Mouse (Mus musculus): ENCODE measurements around the gene Smim27. TPM values are rescaled to one million over a fixed set of nuclear protein-coding genes. Genes with fewer than 3 reads are reported as not detected.

The Smim27 gene
- polyA plus RNA-seq, 1 experiment from 2014 or later = 13.0 TPM

DNA sequence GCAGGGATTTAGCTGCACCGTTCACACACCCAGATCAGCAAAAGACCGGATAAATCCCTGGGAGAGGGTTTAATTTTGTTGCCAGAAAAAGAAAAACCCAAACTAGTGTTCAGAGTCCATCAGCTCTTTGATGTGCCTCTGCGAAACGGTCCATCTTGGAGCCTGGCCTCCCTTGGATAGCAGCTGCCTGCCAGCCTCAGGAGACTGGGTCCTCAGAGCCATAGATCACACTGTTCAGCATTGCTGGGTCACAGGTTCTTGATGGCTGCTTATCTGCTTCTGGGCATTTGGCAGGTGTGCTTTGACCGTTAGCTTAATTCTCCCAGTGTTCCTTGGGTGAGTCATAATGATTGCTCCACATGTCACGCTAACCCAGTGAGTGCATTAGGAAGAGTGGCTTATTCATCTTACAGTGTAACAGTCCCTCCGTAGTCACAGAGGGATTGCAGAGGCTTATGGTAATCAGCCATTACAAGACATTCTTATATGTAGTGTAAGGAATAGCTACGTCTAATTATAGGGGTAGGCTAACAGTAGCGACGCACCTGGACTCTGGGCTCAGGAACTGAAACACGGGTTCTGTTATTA, 41.5 kb downstream of the Smim27 start:
- peak; percentile 41; the same call in 1 of the 2 replicates for ATAC-seq (ENCODE audit: low read depth)
- Histone ChIP-seq H3K9me3 (ENCODE audit: control insufficient read depth, low read length) (no peaks in the 10 kb centered on the region), H3K4me2 (ENCODE audit: low read depth, low read length) (no peak overlapping the region), H3K9ac (replicated peaks; ENCODE audit: low read depth, low read length) (no peak overlapping the region), H3K36me3 (ENCODE audit: control insufficient read depth, insufficient read depth, low read length) (no peaks in the 10 kb centered on the region), H3K4me1 (ENCODE audit: control insufficient read depth, insufficient read depth, low read length) (no peaks in the 10 kb centered on the region), H3K27ac (ENCODE audit: low read depth, low read length) (no peak overlapping the region), H3K4me3 (ENCODE audit: low read depth, low read length) (no peak overlapping the region), H3K27me3 (ENCODE audit: control insufficient read depth, insufficient read depth, low read length) (no peaks in the 10 kb centered on the region)
- WGBS = 67% methylated on average over 11 of the region's 11 CpGs

DNA sequence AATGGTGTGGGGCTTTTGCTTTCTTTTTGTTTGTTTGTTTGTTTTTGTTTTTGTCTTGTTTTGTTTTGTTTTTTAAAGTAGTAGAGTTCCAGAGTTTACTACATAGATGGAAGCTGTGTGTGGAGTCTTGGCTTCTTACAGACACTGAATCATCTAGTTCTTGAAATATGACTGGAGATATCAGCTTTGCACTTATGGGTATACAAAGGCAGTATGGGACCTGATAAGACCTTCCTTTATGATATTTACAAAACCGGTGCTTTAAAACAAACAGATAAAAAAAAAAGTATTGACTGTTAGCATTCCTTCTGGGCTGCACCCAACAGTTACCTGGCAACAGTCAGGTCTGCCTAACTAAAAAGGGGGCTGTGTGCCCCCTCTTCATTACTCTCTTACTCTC, 42.8 kb downstream of the Smim27 start:
- Histone ChIP-seq H3K9ac (replicated peaks; ENCODE audit: low read depth, low read length) (no peak overlapping the region), H3K4me3 (ENCODE audit: low read depth, low read length) (no peak overlapping the region), H3K27me3 (ENCODE audit: control insufficient read depth, insufficient read depth, low read length) (no peaks in the 10 kb centered on the region), H3K27ac (ENCODE audit: low read depth, low read length) (no peak overlapping the region), H3K4me1 (ENCODE audit: control insufficient read depth, insufficient read depth, low read length) (no peaks in the 10 kb centered on the region), H3K4me2 (ENCODE audit: low read depth, low read length) (no peak overlapping the region), H3K36me3 (ENCODE audit: control insufficient read depth, insufficient read depth, low read length) (no peaks in the 10 kb centered on the region), H3K9me3 (ENCODE audit: control insufficient read depth, low read length) (no peaks in the 10 kb centered on the region)
- 90% methylated on average over 1 of the region's 1 CpGs for WGBS
- ATAC-seq (ENCODE audit: low read depth) = no peak

DNA sequence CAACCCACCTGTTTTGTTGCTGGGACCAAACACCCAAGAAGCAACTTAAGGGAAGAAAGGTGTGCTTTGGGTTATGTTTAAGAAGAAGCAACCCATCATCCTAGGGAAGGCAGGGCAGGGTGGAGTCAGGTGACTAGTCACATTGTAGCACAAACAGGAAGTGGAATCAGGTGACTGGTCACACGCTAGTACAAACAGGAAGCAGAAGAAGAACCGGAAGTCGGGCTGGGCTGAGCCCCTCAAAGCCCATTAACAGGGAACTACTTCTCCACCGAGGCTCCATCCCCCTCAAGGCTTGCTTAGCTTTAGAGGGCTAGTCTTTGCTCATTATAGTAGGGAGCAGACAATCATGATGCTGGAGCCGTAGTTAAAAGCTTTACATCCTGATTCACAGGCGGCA, 43.6 kb downstream of the Smim27 start:
- Histone ChIP-seq H3K27ac (ENCODE audit: low read depth, low read length) (no peak overlapping the region), H3K4me3 (ENCODE audit: low read depth, low read length) (no peak overlapping the region), H3K4me2 (ENCODE audit: low read depth, low read length) (no peak overlapping the region), H3K27me3 (ENCODE audit: control insufficient read depth, insufficient read depth, low read length) (no peaks in the 10 kb centered on the region), H3K9ac (replicated peaks; ENCODE audit: low read depth, low read length) (no peak overlapping the region), H3K4me1 (ENCODE audit: control insufficient read depth, insufficient read depth, low read length) (no peaks in the 10 kb centered on the region), H3K36me3 (ENCODE audit: control insufficient read depth, insufficient read depth, low read length) (no peaks in the 10 kb centered on the region), H3K9me3 (ENCODE audit: control insufficient read depth, low read length) (no peaks in the 10 kb centered on the region)
- no peak for ATAC-seq (ENCODE audit: low read depth)
- 83% methylated on average over 6 of the region's 6 CpGs for WGBS

DNA sequence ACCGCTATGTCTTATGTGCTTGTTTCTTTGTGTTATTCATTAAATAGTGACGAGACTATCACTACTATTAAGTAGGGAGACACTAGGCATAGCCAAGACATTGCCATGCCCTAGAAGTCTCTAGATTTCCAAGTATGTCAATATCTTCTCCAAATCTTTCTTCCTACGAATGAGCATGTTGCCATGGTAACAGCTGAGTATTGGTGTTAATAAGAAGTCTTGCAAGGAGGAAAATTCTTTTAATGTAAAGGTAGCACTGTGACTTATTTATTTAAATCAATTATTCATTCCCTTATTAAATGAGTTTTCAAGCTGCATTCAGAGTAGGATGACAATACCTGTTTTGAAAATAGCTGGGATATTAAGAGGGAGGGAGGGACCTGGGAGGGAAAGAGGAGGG, 48.0 kb downstream of the Smim27 start:
- H3K27ac ChIP-seq (ENCODE audit: low read depth, low read length) = no peak overlapping the region
- no peaks in the 10 kb centered on the region for H3K36me3 ChIP-seq (ENCODE audit: control insufficient read depth, insufficient read depth, low read length)
- no peaks in the 10 kb centered on the region for H3K4me1 ChIP-seq (ENCODE audit: control insufficient read depth, insufficient read depth, low read length)
- no peak for ATAC-seq (ENCODE audit: low read depth)
- H3K27me3 ChIP-seq (ENCODE audit: control insufficient read depth, insufficient read depth, low read length) = no peaks in the 10 kb centered on the region
- no peak overlapping the region for H3K4me3 ChIP-seq (ENCODE audit: low read depth, low read length)
- no peak overlapping the region for H3K9ac ChIP-seq (replicated peaks; ENCODE audit: low read depth, low read length)
- no peak overlapping the region for H3K4me2 ChIP-seq (ENCODE audit: low read depth, low read length)
- H3K9me3 ChIP-seq (ENCODE audit: control insufficient read depth, low read length) = no peaks in the 10 kb centered on the region
- 78% methylated on average over 3 of the region's 3 CpGs for WGBS

Other genes with a start within 250 kb of the Smim27 start
- 41.8 and 48.3 TPM in 2 replicates for gene Aco1, start 126.5 kb upstream of the Smim27 start, polyA plus RNA-seq (2014; fragmentation: Nextera tagmentation; extraction: Ambion mirVana)
- gene Ddx58, start 29.8 kb upstream of the Smim27 start, polyA plus RNA-seq (2014; fragmentation: Nextera tagmentation; extraction: Ambion mirVana) = 3.3 and 3.7 TPM in 2 replicates
- 30.7 and 36.9 TPM in 2 replicates for gene Topors, start 271 bp downstream of the Smim27 start, polyA plus RNA-seq (2014; fragmentation: Nextera tagmentation; extraction: Ambion mirVana)
- 336 and 381 TPM in 2 replicates for gene Ndufb6, start 9.8 kb downstream of the Smim27 start, polyA plus RNA-seq (2014; fragmentation: Nextera tagmentation; extraction: Ambion mirVana)
- gene Tmem215, start 202.6 kb downstream of the Smim27 start, polyA plus RNA-seq (2014; fragmentation: Nextera tagmentation; extraction: Ambion mirVana) = 1.9 and 3.3 TPM in 2 replicates